ENCODE assay signal across 15 mouse cellular contexts in the genomic region with DNA sequence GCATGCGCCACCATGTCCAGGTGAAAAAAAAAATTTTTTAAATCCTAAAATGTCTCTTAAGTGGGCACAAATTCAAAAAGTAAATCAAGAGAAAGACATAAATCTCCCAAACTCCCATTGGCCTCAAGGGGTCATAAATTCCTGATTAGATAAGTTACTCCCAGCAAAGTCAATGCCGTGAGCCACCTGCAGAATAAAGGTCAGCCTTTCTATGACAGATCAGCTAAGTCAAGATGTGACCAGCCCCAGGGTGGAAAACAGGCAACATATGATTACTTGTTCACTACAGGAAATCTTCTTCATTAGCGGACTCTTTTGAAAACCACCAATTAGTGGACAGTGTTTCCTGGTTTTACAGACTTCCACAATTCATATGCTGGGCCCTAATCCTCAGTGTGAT.
"Had no signal": no experiment of that assay in that cellular context is flagged by ENCODE, and none has a peak within 500 bp of the region (broad histone marks: within the 10 kb centered on the region; RNA-seq: fewer than 3 reads in every experiment).

No protein-coding gene starts in this region.

- DNase-seq: retina, postnatal 1 day; right cerebral cortex, adult 18-20 months; right cerebral cortex, postnatal 14 days; right cerebral cortex, postnatal 25 days; right cerebral cortex, postnatal 4 days; spleen, adult 18-20 months; thymus, adult 18-20 months; thymus, adult 2 months; thymus, postnatal 14 days; thymus, postnatal 25 days; thymus, postnatal 36 days; thymus, postnatal 4 days had no signal

- H3K36me3 ChIP-seq: neural tube, embryonic 15.5 days; stomach, embryonic 15.5 days had no signal

- H3K4me2 ChIP-seq: neural tube, embryonic 15.5 days; stomach, embryonic 15.5 days had no signal

- H3K27me3 ChIP-seq: neural tube, embryonic 15.5 days; stomach, embryonic 15.5 days had no signal

- H3K9me3 ChIP-seq: neural tube, embryonic 15.5 days; stomach, embryonic 15.5 days had no signal

- H3K4me1 ChIP-seq: neural tube, embryonic 15.5 days; stomach, embryonic 15.5 days had no signal

- H3K4me3 ChIP-seq: neural tube, embryonic 15.5 days; stomach, embryonic 15.5 days had no signal

- H3K9ac ChIP-seq: neural tube, embryonic 15.5 days; stomach, embryonic 15.5 days had no signal

- H3K27ac ChIP-seq: neural tube, embryonic 15.5 days; stomach, embryonic 15.5 days; stomach, postnatal 0 days had no signal
